Mouse (Mus musculus) adrenal gland, postnatal 10 days (tissue): ENCODE data around the gene Gm498. TPM values are rescaled to one million over a fixed set of nuclear protein-coding genes. Genes with fewer than 3 reads are reported as not detected.

Experiments
- DNase-seq: peaks from one replicate; pipeline ENCODE4 v3.0.0; 2021; ENCODE audit warnings: mixed read lengths
- microRNA-seq: library from miRNA; unstranded; fragments of <30 nt; microRNA quantifications from one replicate; pipeline ENCODE4 v1.2.0, GENCODE M21; 2021
- total RNA-seq, 2 experiments: library from RNA; stranded (reverse); gene quantifications; 2 replicates each; pipeline ENCODE4 v1.2.3; 2021

Gene Gm498
- total RNA-seq, 2 experiments from 2014 or later: not detected

DNA sequence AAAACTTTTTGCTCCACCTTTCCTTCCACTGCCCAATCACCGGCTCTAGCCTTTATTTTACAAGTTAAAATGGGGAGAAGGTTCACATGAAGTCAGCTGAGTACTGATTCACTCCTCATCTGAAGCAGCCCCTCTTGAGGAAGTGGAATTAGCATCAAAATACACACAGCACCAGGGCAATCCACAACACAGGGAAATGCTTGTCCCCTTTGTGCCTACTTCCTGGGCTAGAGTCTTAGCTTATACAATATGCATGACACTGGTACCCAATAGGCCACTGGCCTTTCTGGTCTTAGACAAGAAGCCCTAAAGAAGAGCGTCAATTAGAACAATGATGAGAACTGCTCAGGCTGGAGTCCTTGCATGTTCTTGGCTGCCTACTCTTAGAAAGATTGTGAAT lies 25.7 kb downstream of the Gm498 start:
- DNase-seq: no peak

DNA sequence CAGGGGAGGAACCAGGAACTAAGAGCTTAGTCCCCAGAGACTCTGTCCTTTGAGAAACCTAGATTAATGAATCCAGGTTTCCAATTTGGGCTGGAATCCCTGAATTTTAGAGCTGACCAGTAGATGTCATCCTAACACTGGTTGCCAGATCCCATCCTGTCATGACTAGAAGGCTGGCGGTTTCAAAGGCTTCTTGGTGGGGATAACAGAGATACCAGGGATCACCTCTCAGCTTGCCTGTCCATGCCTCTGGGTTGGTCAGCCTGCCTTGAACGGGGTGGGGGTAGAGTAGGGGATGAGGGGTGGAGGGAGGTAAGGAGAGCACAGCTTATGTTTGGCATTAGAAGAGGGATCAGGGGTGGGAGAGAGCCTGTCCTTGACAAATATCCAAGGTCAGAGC lies 34.0 kb downstream of the Gm498 start:
- DNase-seq: peak; percentile 21

DNA sequence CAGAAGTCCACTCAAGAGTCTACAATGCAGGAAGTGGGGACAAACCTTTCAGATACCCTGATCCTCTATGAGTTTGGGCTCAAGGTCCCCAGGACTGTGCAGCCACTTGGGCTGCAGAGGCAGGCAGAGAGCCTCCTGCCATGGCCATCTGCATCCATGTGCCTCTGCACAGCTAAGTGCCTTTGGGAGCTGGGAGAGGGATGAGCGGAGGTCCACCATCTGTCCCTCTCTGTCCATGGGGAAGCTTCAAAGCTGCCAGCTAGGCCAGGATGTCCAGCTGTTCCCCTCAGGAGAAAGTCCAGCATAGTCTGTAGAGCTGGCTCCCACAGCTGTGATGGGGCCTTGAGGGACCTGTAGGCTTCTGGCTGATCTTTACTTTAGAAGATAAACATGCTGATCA lies 38.5 kb downstream of the Gm498 start:
- no peak for DNase-seq

DNA sequence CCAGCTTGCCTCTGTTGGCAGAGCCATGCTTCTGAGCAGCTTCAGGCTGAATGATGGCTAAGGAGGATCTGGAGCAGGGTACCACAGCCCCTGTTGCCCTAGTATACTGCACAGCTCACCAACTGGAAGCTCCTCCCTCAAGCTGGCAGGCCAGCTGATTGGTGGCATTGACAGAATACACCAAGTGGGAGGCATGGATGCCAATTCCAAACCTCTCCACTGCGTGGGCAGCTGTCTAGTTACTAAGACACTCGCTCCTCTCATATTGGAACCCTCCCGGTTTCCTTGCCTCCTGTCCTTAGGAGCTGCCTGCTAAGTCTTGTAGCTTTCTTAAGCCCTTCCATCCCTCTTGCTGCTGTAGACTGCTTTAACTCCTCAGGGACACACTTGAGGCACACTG lies 39.0 kb downstream of the Gm498 start:
- DNase-seq: no peak

DNA sequence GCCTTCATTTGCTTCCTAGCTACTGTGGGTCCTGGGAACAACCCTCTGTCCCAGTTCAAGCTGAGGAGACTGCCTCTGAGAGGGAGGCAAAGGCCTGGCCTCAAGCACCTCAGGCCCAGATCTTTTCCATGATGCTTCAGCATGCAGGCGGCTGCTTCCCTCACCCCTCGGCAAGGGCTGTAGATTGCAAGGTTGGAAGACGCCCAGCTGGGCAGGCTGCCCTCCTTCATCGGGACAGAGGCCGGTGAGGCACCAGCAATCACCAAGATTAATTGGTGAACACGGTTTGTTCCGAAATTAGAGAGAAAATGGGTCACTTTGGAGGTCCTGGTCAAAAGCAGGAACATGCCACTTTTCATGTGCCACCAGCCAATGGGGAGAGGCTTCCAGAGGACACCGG lies 47.0 kb downstream of the Gm498 start:
- DNase-seq: peak; percentile 71

DNA sequence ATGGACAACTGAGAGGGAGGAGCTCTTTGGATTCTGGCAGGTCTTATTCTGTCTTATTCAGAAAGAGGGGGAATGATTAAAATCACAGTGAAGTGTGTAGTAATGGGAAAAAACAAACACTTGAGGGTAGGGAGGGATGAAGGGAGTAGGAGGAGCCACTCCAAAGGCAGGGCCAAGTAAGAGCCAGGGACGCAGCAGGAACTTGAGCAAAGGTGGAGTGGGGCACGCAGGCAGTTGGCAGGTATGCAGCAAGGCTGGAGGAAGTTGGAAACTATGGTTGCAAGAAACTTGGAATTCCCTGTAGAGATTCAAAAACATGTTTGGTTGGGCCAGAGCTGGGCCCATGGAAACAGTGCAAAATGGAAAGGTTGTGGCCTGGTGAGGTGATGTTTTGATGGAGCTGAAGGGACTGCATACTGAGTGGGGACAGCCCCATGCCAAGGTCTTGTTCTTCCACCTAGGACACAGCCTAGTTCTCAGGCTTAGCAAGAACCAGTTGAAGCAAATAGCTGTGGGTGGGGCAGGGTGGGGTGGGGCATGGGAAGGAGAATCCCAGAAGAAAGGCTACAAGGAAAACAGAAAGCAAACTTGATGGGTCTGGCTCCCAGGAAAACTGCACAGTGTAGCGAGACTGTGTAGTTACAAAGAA lies 52.5 kb downstream of the Gm498 start:
- DNase-seq: no peak

DNA sequence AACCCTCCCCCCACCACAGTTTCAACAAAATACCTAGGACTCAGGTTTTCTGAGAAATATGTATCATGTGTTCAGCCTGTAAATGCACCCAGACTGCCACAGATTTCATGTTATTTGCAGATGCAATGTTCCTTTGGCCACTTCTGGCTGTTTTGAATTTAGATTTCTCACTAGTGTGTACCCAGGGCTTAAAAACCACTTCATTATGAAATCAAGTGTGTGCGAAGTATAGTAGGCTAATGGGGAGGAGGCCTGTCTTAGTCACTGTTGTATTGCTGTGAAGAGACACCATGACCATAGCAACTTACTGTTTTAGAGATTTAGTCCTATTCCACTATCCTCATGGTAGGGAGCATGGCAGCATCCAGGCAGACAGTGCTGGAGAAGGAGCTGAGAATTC lies 63.3 kb downstream of the Gm498 start:
- no peak for DNase-seq

DNA sequence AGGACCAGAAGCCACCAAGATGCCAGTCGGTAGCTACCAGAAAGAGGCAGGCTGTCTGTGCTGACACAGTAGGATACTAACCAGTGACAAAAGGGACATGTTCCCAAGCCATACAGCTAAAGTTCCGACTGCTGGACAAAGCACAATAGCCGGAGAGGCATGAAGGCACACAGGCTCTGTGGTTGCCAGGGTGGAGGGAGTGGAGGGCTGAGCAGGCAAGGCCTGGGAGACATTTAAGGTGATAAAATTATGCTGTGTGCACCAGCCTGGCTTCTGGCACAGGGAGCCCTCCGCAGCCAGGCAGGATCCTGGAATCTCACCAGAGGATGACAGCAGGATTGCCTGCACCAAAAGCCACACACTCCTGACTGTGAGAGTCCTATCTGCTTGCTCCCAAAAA lies 72.0 kb downstream of the Gm498 start:
- DNase-seq: no peak

DNA sequence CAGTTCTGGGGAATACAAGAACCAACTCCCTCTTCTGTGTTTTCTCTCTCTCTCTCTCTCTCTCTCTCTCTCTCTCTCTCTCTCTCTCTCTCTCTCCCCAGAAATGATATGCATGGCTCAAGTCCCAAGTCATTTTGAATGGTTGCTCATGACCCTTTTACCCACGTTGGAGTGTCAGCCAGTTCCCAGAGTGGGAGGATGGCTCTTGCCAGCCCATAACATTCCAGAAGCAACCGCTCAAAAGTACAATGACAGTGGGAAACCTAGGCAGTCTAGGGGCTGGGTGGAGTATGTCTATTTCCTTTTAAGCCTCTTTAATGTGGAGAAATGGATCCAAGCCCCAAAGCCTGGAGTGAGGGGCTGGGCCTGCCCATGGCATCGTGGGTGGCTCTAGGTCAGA lies 72.8 kb downstream of the Gm498 start:
- DNase-seq: no peak

DNA sequence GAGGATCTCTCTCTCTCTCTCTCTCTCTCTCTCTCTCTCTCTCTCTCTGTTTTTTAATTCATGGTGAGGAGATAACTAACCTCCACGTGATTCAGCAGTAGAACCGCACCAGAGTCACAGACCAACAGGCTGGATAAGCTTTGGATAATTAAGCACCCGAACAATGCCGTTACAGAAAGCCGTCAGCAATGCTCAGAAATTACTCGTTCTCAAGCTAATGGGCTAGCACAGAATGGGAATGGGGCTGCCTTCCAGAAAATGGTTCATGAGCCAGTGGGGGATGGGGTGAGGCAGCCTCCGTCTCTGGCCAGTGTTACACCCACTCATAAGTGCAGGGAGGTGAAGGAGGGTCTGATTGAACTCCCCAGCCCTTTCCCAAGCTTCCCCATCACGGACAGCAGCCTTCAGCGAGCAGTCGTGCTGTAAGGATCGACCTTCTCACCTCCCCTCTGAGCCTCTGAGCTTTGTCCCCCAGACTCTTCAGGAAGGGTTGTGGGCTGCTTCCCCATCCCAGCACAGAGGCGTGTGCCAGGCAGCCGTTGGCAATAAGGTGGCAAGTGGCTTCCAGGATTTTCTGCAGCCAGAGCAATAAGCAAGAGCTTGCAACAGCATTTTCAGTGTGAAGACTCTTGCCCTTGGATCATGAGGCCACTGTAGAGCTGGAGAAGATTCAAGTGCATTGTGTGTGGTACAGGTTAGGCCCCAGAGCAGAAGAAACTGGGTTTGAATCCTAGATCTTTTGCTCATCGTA lies 76.5 kb downstream of the Gm498 start:
- peak; percentile 69 for DNase-seq

DNA sequence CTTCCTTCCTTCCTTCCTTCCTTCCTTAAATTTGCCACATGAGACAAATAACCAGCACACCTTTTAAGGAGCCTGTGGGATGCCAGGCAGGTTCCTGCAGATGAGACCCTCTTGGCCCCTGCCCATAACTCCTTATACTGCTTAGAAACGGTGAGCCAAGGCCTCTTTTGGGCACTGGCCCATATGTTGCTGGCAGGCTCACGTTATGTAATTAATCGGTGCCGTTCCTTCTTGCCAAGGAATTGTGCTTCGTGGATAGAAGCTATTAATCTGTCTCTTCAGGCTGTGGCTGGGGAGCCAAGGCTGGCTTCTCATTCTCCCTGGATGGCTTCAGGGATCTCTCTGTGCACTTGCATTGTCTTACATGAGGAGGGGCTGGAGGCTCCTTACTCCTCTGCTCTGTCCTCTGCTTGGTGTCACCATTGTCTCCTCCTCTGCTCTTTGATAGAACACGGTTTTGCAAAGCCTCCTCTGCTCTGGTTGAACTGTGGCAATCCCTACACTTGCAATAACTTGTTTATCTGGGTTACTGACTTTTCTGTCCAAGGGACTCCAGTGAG lies 77.9 kb downstream of the Gm498 start:
- DNase-seq: peak; percentile 53

Small RNA genes within 50 kb of the gene (microRNA-seq; reads per million reads assigned to microRNA genes)
- not detected for gene Mir6404

Other genes starting within 250 kb of the Gm498 start
- 1 to 10 TPM; 1.1 to 1.5 TPM for gene Tnfrsf26, start 238.1 kb upstream of the Gm498 start, total RNA-seq
- 1 to 10 TPM; 5.2 to 7.0 TPM for gene Tnfrsf22, start 217.2 kb upstream of the Gm498 start, total RNA-seq
- gene Tnfrsf23, start 181.0 kb upstream of the Gm498 start, total RNA-seq: 1 to 10 TPM; 2.4 to 3.0 TPM
- gene Osbpl5, start 109.9 kb upstream of the Gm498 start, total RNA-seq: 10 to 100 TPM; 30.1 to 34.0 TPM
- under 1 TPM; 0.18 to 0.58 TPM for gene Mrgprg, start 99.8 kb upstream of the Gm498 start, total RNA-seq
- gene Mrgpre, start 82.3 kb upstream of the Gm498 start, total RNA-seq: 1 to 10 TPM; 2.6 to 3.0 TPM
- gene Nadsyn1, start 44.0 kb upstream of the Gm498 start, total RNA-seq: 10 to 100 TPM; 14.9 TPM
- gene Dhcr7, start 43.7 kb upstream of the Gm498 start, total RNA-seq: 100 to 1,000 TPM; 126 to 310 TPM
- 1 to 10 TPM; 3.6 to 6.5 TPM for gene Shank2, start 135.1 kb downstream of the Gm498 start, total RNA-seq